Mouse (Mus musculus) embryonic facial prominence, embryonic 13.5 days (tissue): ENCODE measurements around the gene Rdh1. TPM values are rescaled to one million over a fixed set of nuclear protein-coding genes. Genes with fewer than 3 reads are reported as not detected.
"Not testable (repeated sequence)": the region's sequence is repeated elsewhere in the genome, so short reads cannot be mapped to it uniquely, and the experiment has no call there.

Experiments used
- ATAC-seq: fragments of 200-750 bp; cut with Nextera tagmentation; 2 replicates; pipeline ENCODE4 v1.8.0; 2017; ENCODE audit warnings: low read depth; ENCODE audit not compliant: insufficient number of reproducible peaks, insufficient read depth, low FRiP score, low TSS enrichment
- H3K27ac ChIP-seq: fragments of 300-500 bp; sonication (generic); 2 replicates; pipeline ENCODE4 v1.5.1; 2015; ENCODE audit warnings: moderate library complexity, mild to moderate bottlenecking, inconsistent platforms
- H3K27me3 ChIP-seq: fragments of 300-500 bp; sonication (generic); 2 replicates; pipeline ENCODE4 v1.6.1; 2015; ENCODE audit warnings: mild to moderate bottlenecking, inconsistent platforms
- H3K36me3 ChIP-seq: fragments of 300-500 bp; sonication (generic); 2 replicates; pipeline ENCODE4 v1.6.1; 2015; ENCODE audit warnings: mild to moderate bottlenecking, inconsistent platforms
- H3K4me1 ChIP-seq: fragments of 300-500 bp; sonication (generic); 2 replicates; pipeline ENCODE4 v1.6.1; 2015; ENCODE audit warnings: inconsistent platforms
- H3K4me2 ChIP-seq: fragments of 300-500 bp; sonication (generic); 2 replicates; pipeline ENCODE4 v1.6.1; 2015; ENCODE audit warnings: moderate library complexity, mild to moderate bottlenecking, inconsistent platforms
- H3K4me3 ChIP-seq: fragments of 300-500 bp; sonication (generic); 2 replicates; pipeline ENCODE4 v1.5.1; 2015; ENCODE audit warnings: mild to moderate bottlenecking, inconsistent platforms
- H3K9ac ChIP-seq: fragments of 300-500 bp; sonication (generic); 2 replicates; pipeline ENCODE4 v1.6.1; 2015; ENCODE audit warnings: mild to moderate bottlenecking, inconsistent platforms
- H3K9me3 ChIP-seq: fragments of 300-500 bp; sonication (generic); 2 replicates; pipeline ENCODE4 v1.6.1; 2016; ENCODE audit warnings: inconsistent platforms
- WGBS: fragments of 180-500 bp; shearing (Covaris S2); methylation state at CpG from one replicate; pipeline ENCODE4 v1.1.7; 2015; ENCODE audit warnings: mixed read lengths; 5-methylcytosine and 5-hydroxymethylcytosine counted together
- polyA plus RNA-seq: library from polyadenylated mRNA; unstranded; fragments of >200 nt; fragmentation: Nextera tagmentation; extraction: Ambion mirVana; gene quantifications from 2 replicates; pipeline ENCODE4 v1.2.1, GENCODE M21; 2015

Gene Rdh1
- polyA plus RNA-seq, 1 experiment from 2014 or later, result 0.06 TPM

- ATAC-seq, result no peak
- Histone ChIP-seq H3K36me3 (peaks cover 16% of the 10 kb centered on the region), H3K4me1 (peaks cover 11% of the 10 kb centered on the region), H3K27me3 (no peaks in the 10 kb centered on the region), H3K9ac (no peak within 1 kb of the TSS), H3K4me2 (peak within 1 kb of the TSS; percentile 41; the same call in 1 of the 2 replicates), H3K9me3 (no peaks in the 10 kb centered on the region), H3K4me3 (no peak within 1 kb of the TSS), H3K27ac (no peak within 1 kb of the TSS)
- WGBS, result 45% methylated on average over 8 of the region's 8 CpGs
These were observed 8.0 kb upstream of the Rdh1 start, which contains the start of gene Gpr182 for GRCm38 (mm10) chr10:127751548-127751947. TSS of gene Gpr182 (minus strand) at chr10:127751732.

- no peaks in the 10 kb centered on the region for H3K36me3 ChIP-seq
- ATAC-seq, result no peak
- no peaks in the 10 kb centered on the region for H3K27me3 ChIP-seq
- no peak overlapping the region for H3K4me3 ChIP-seq
- H3K4me1 ChIP-seq, result no peaks in the 10 kb centered on the region
- H3K9ac ChIP-seq, result no peak overlapping the region
- no peak overlapping the region for H3K4me2 ChIP-seq
- 61% methylated on average over 6 of the region's 6 CpGs for WGBS
- H3K27ac ChIP-seq, result no peak overlapping the region
- no peaks in the 10 kb centered on the region for H3K9me3 ChIP-seq
These were observed 4.9 kb upstream of the Rdh1 start for GRCm38 (mm10) chr10:127754566-127755166.

GRCm38 (mm10) chr10:127755246-127755645 lies 4.3 kb upstream of the Rdh1 start:
- Histone ChIP-seq H3K9ac (no peak overlapping the region), H3K9me3 (no peaks in the 10 kb centered on the region), H3K36me3 (no peaks in the 10 kb centered on the region), H3K4me2 (no peak overlapping the region), H3K27ac (no peak overlapping the region), H3K4me1 (no peaks in the 10 kb centered on the region), H3K27me3 (no peaks in the 10 kb centered on the region), H3K4me3 (no peak overlapping the region)
- WGBS, result 77% methylated on average over 3 of the region's 3 CpGs
- no peak for ATAC-seq

GRCm38 (mm10) chr10:127755770-127756468 lies 3.6 kb upstream of the Rdh1 start:
- no peak for ATAC-seq
- Histone ChIP-seq H3K27ac (no peak overlapping the region), H3K4me3 (peak overlapping the region; percentile 10; the same call in 1 of the 2 replicates), H3K4me1 (no peaks in the 10 kb centered on the region), H3K9ac (peak overlapping the region; percentile 27; the same call in 1 of the 2 replicates), H3K27me3 (no peaks in the 10 kb centered on the region), H3K36me3 (no peaks in the 10 kb centered on the region), H3K9me3 (no peaks in the 10 kb centered on the region), H3K4me2 (peak overlapping the region; percentile 51)
- WGBS, result 41% methylated on average over 18 of the region's 18 CpGs

GRCm38 (mm10) chr10:127762926-127763325 lies 3.4 kb downstream of the Rdh1 start:
- not testable (repeated sequence) for H3K4me3 ChIP-seq, ATAC-seq, H3K27ac ChIP-seq, H3K4me2 ChIP-seq, H3K27me3 ChIP-seq, H3K4me1 ChIP-seq, H3K36me3 ChIP-seq, H3K9ac ChIP-seq, H3K9me3 ChIP-seq
- WGBS, result 91% methylated on average over 10 of the region's 10 CpGs

- no peak overlapping the region for H3K4me2 ChIP-seq
- WGBS, result 61% methylated on average over 12 of the region's 12 CpGs
- no peaks in the 10 kb centered on the region for H3K4me1 ChIP-seq
- no peak for ATAC-seq
- H3K4me3 ChIP-seq, result no peak overlapping the region
- H3K27me3 ChIP-seq, result no peaks in the 10 kb centered on the region
- H3K9me3 ChIP-seq, result no peaks in the 10 kb centered on the region
- no peak overlapping the region for H3K27ac ChIP-seq
- no peak overlapping the region for H3K9ac ChIP-seq
- H3K36me3 ChIP-seq, result no peaks in the 10 kb centered on the region
These were observed 4.6 kb downstream of the Rdh1 start for GRCm38 (mm10) chr10:127763914-127764680.

- Histone ChIP-seq H3K36me3 (no peaks in the 10 kb centered on the region), H3K4me2 (no peak overlapping the region), H3K9ac (no peak overlapping the region), H3K4me1 (no peaks in the 10 kb centered on the region), H3K9me3 (no peaks in the 10 kb centered on the region), H3K27me3 (no peaks in the 10 kb centered on the region), H3K4me3 (no peak overlapping the region), H3K27ac (no peak overlapping the region)
- ATAC-seq, result no peak
- WGBS, result 72% methylated on average over 1 of the region's 1 CpGs
These were observed 7.0 kb downstream of the Rdh1 start for GRCm38 (mm10) chr10:127766564-127766963.

- Histone ChIP-seq H3K4me3 (no peak within 1 kb of the TSS), H3K27me3 (no peaks in the 10 kb centered on the region), H3K9me3 (no peaks in the 10 kb centered on the region), H3K36me3 (no peaks in the 10 kb centered on the region), H3K27ac (no peak within 1 kb of the TSS), H3K4me2 (no peak within 1 kb of the TSS), H3K9ac (no peak within 1 kb of the TSS), H3K4me1 (no peaks in the 10 kb centered on the region)
- ATAC-seq, result no peak
- 81% methylated on average over 2 of the region's 2 CpGs for WGBS
These were observed 16.5 kb downstream of the Rdh1 start, which contains the start of gene Rdh9 for GRCm38 (mm10) chr10:127776011-127776410. TSS of gene Rdh9 (plus strand) at chr10:127776386.

- H3K9me3 ChIP-seq, H3K4me3 ChIP-seq, ATAC-seq, H3K36me3 ChIP-seq, H3K27ac ChIP-seq, H3K4me2 ChIP-seq, H3K4me1 ChIP-seq, H3K27me3 ChIP-seq, H3K9ac ChIP-seq: not testable (repeated sequence)
- 93% methylated on average over 17 of the region's 17 CpGs for WGBS
These were observed 22.8 kb downstream of the Rdh1 start for GRCm38 (mm10) chr10:127782321-127782720.

GRCm38 (mm10) chr10:127785411-127785810 lies 25.9 kb downstream of the Rdh1 start:
- not testable (repeated sequence) for H3K4me3 ChIP-seq, H3K4me1 ChIP-seq, H3K4me2 ChIP-seq, H3K27ac ChIP-seq, H3K9me3 ChIP-seq, H3K9ac ChIP-seq, H3K36me3 ChIP-seq, H3K27me3 ChIP-seq, ATAC-seq
- 84% methylated on average over 1 of the region's 1 CpGs for WGBS

GRCm38 (mm10) chr10:127799295-127799694 lies 39.8 kb downstream of the Rdh1 start:
- Histone ChIP-seq H3K27ac (no peak overlapping the region), H3K4me1 (no peaks in the 10 kb centered on the region), H3K27me3 (no peaks in the 10 kb centered on the region), H3K4me3 (no peak overlapping the region), H3K36me3 (no peaks in the 10 kb centered on the region), H3K9ac (no peak overlapping the region), H3K4me2 (no peak overlapping the region), H3K9me3 (no peaks in the 10 kb centered on the region)
- ATAC-seq, result no peak
- WGBS, result 74% methylated on average over 1 of the region's 1 CpGs
